Mouse (Mus musculus): ENCODE results near the gene Cfap97d2. TPM values are rescaled to one million over a fixed set of nuclear protein-coding genes. Genes with fewer than 3 reads are reported as not detected.

Gene Cfap97d2
- total and polyA plus RNA-seq, 3 experiments: 0.38 TPM; not detected in 2

DNA sequence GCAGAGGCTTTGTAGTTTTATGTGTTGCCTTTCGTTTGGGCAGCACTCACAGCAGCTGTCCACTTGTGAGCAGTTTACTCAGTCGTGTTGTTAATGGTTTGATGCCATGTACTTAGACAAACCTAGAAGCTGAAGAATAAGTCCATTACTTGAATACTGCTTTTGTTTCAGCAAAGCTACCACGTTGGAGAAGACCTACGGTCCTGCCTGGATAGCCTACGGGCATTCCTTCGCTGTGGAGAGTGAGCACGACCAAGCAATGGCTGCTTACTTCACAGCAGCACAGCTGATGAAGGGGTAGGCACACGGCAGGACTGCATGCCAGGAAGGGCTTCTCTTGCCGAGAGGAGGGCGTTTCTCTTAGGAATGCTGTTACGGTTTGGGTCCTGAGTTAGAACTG is 63.5 kb downstream of the Cfap97d2 start:
- H3K27me3 ChIP-seq (ENCODE audit: insufficient read depth, low read length): no peaks in the 10 kb centered on the region
- no peaks in the 10 kb centered on the region for H3K4me1 ChIP-seq (ENCODE audit: insufficient read depth, low read depth, low read length)
- DNase-seq (ENCODE audit: low spot score): no peak
- H3K36me3 ChIP-seq (replicated peaks): peaks cover 94% of the 10 kb centered on the region
- H3K4me3 ChIP-seq (ENCODE audit: low read depth, low read length): no peak overlapping the region
- no peak for TF ChIP-seq GATA2 (IDR thresholded peaks at IDR 0.05; ENCODE audit: borderline replicate concordance, low read depth, low read length)
- no peak for TF ChIP-seq TAL1 (conservative IDR thresholded peaks at IDR 0.05; ENCODE audit: low read depth, low read length)
- TF ChIP-seq CTCF (IDR thresholded peaks at IDR 0.05; ENCODE audit: low read depth, low read length): no peak
- H3K9me3 ChIP-seq (replicated peaks): no peaks in the 10 kb centered on the region
- ATAC-seq (ENCODE audit: extremely low read depth, insufficient number of reproducible peaks, low FRiP score, poor library complexity, severe bottlenecking): no peak

DNA sequence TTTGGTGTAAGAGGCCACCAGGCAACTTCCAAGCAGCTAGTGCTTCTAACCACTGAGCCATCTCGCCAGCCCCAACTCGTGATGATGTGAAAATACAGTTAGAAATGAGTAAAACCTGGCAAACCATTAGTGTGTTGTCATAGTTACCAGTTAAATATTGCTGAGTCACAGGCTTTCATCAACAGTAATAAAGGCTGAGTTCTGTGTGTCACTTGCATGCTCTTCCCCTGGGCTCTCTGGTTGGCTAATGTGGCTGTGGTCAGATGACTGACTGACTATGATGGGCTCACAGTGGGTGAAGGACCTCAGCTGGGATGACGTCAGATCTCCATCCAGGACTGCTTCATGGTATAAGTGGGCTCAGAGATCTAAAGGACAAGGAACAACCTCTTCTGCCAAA is 74.8 kb downstream of the Cfap97d2 start:
- H3K4me3 ChIP-seq (ENCODE audit: low read depth, low read length): no peak overlapping the region
- H3K4me1 ChIP-seq (ENCODE audit: insufficient read depth, low read depth, low read length): peaks cover 24% of the 10 kb centered on the region

DNA sequence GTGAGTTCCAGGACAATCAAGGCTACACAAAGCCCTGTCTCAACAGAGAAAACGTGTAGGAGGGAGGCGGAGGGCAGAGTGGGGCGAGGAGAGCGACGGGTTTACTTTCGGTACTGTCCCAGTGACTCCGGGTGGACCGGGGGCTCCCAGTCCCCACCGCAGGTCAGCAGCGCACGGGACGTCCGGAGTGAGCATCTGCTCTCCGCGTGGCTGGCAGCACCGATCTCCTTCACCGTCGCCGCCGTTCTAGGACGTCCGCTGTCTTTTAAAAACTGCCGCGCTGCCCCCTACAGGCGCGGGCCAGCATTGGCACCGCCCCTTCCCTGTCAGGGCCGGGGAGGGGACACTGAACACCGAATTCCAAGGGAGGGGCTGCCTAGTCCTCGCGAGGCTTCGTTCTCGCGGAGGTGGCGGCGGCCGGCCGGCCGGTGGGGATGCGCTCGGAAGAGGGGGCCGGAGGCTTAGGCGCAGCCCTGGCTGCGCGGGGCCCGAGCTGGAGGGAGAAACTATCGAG is 79.6 kb downstream of the Cfap97d2 start, which contains the start of gene Upf3a:
Upf3a (plus strand) TSS at position 366 of the 514 bp plus-strand sequence.
- DNase-seq (ENCODE audit: low spot score): peak; percentile 87
- peak; percentile 86 for ATAC-seq (ENCODE audit: extremely low read depth, insufficient number of reproducible peaks, low FRiP score, poor library complexity, severe bottlenecking)
- TF ChIP-seq CTCF (IDR thresholded peaks at IDR 0.05; ENCODE audit: low read depth, low read length): peak; percentile 42; the same call in 1 of the 2 replicates
- TF ChIP-seq POLR2AphosphoS5 (IDR thresholded peaks at IDR 0.05; ENCODE audit: insufficient replicate concordance, low read depth, low read length): 0 out of 2 replicates have a peak, but pooled peaks have one; percentile 47
- TF ChIP-seq TAL1 (conservative IDR thresholded peaks at IDR 0.05; ENCODE audit: low read depth, low read length): no peak

More for the DNA sequence above, 74.8 kb downstream of the Cfap97d2 start:
- Histone ChIP-seq H3K36me3 (replicated peaks) (peaks cover 68% of the 10 kb centered on the region), H3K27me3 (ENCODE audit: insufficient read depth, low read length) (no peaks in the 10 kb centered on the region), H3K9me3 (replicated peaks) (no peaks in the 10 kb centered on the region)
- TF ChIP-seq TAL1 (conservative IDR thresholded peaks at IDR 0.05; ENCODE audit: low read depth, low read length) (no peak), GATA2 (IDR thresholded peaks at IDR 0.05; ENCODE audit: borderline replicate concordance, low read depth, low read length) (no peak), GATA1 (IDR thresholded peaks at IDR 0.05; ENCODE audit: borderline replicate concordance, low read length) (no peak), POLR2AphosphoS5 (IDR thresholded peaks at IDR 0.05; ENCODE audit: insufficient replicate concordance, low read depth, low read length) (no peak), CTCF (IDR thresholded peaks at IDR 0.05; ENCODE audit: low read depth, low read length) (no peak)
- DNase-seq (ENCODE audit: low spot score) (no peak), ATAC-seq (ENCODE audit: extremely low read depth, insufficient number of reproducible peaks, low FRiP score, poor library complexity, severe bottlenecking) (peak; percentile 28)

DNA sequence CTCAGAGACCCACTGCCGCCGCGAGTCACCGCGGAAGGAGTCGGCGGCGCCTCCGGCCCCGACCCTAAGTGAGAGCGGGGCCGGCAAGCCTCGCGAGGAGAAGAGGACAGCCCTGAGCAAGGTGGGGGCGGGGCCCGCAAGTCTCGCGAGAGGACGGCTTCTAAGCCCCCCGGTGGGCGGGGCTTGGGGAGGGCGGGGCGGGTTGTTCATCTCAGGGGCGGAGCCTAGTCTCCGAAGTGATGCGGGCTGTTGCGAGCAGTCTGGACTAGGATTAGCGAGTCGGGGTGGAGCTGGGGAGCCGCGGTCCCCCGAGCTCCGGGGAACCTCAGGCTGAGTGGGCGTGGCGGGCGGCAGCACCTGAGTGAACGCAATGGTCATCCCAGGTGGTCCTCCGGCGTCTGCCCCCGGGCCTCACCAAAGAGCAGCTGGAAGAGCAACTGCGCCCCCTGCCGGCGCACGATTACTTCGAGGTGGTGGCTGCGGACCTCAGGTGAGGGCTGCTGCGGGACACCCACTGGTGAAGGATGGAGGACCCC is 80.1 kb downstream of the Cfap97d2 start:
- ATAC-seq (ENCODE audit: extremely low read depth, insufficient number of reproducible peaks, low FRiP score, poor library complexity, severe bottlenecking) (peak; percentile 46), DNase-seq (ENCODE audit: low spot score) (peak; percentile 98)
- peaks cover 46% of the 10 kb centered on the region for H3K36me3 ChIP-seq (replicated peaks)
- peak overlapping the region; percentile 86 for H3K4me3 ChIP-seq (ENCODE audit: low read depth, low read length)
- no peaks in the 10 kb centered on the region for H3K27me3 ChIP-seq (ENCODE audit: insufficient read depth, low read length)
- H3K4me1 ChIP-seq (ENCODE audit: insufficient read depth, low read depth, low read length): peaks cover 25% of the 10 kb centered on the region
- TF ChIP-seq CTCF (IDR thresholded peaks at IDR 0.05; ENCODE audit: low read depth, low read length) (peak; percentile 34; the same call in 1 of the 2 replicates), TAL1 (conservative IDR thresholded peaks at IDR 0.05; ENCODE audit: low read depth, low read length) (no peak), GATA2 (IDR thresholded peaks at IDR 0.05; ENCODE audit: borderline replicate concordance, low read depth, low read length) (no peak)
- no peaks in the 10 kb centered on the region for H3K9me3 ChIP-seq (replicated peaks)

More for the DNA sequence above, 79.6 kb downstream of the Cfap97d2 start, which contains the start of gene Upf3a:
- peak within 1 kb of the TSS; percentile 86 for H3K4me3 ChIP-seq (ENCODE audit: low read depth, low read length)
- H3K27me3 ChIP-seq (ENCODE audit: insufficient read depth, low read length): no peaks in the 10 kb centered on the region
- peaks cover 29% of the 10 kb centered on the region for H3K4me1 ChIP-seq (ENCODE audit: insufficient read depth, low read depth, low read length)
- H3K9me3 ChIP-seq (replicated peaks): no peaks in the 10 kb centered on the region
- peaks cover 50% of the 10 kb centered on the region for H3K36me3 ChIP-seq (replicated peaks)

DNA sequence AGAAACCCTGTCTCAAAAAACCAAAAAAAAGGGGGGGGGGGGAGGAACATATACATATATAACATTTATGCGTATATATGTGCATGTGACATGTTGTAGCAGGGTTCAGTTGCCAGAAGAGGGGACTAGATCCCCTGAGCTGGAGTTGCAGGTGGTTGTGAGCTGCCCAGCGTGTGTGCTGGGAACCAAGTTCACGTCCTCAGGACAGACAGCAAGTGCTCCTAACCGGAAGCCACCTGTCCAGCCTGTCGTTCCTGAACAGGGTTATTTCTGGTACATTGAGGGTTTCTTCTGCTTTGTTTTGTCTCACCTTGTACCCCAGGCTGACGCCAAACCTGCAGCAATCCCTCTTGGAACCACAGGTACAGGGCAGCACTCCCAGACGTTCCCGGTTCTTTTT is 83.9 kb downstream of the Cfap97d2 start:
- no peaks in the 10 kb centered on the region for H3K9me3 ChIP-seq (replicated peaks)
- DNase-seq (ENCODE audit: low spot score) (no peak), ATAC-seq (ENCODE audit: extremely low read depth, insufficient number of reproducible peaks, low FRiP score, poor library complexity, severe bottlenecking) (no peak)
- no peak for TF ChIP-seq GATA2 (IDR thresholded peaks at IDR 0.05; ENCODE audit: borderline replicate concordance, low read depth, low read length)
- H3K4me3 ChIP-seq (ENCODE audit: low read depth, low read length): no peak overlapping the region
- H3K27me3 ChIP-seq (ENCODE audit: insufficient read depth, low read length): no peaks in the 10 kb centered on the region
- peaks cover 10% of the 10 kb centered on the region for H3K4me1 ChIP-seq (ENCODE audit: insufficient read depth, low read depth, low read length)
- peaks cover 54% of the 10 kb centered on the region for H3K36me3 ChIP-seq (replicated peaks)

Other genes with a start within 250 kb of the Cfap97d2 start
- gene Gas6, start 211.4 kb upstream of the Cfap97d2 start, total RNA-seq (2014; fragmentation: Nextera tagmentation): not detected in 2 replicates
- not detected in 2 replicates for gene Gas6, start 211.4 kb upstream of the Cfap97d2 start, total RNA-seq (2017)
- not detected in 2 replicates for gene Gas6, start 211.4 kb upstream of the Cfap97d2 start, polyA plus RNA-seq (2012)
- not detected in 2 replicates for gene 1700029H14Rik, start 143.4 kb upstream of the Cfap97d2 start, total RNA-seq (2014; fragmentation: Nextera tagmentation)
- gene 1700029H14Rik, start 143.4 kb upstream of the Cfap97d2 start, total RNA-seq (2017): 0.05 TPM in 1 of 2 replicates, not detected in the other
- not detected in 2 replicates for gene 1700029H14Rik, start 143.4 kb upstream of the Cfap97d2 start, polyA plus RNA-seq (2012)
- gene Rasa3, start 28.3 kb upstream of the Cfap97d2 start, total RNA-seq (2014; fragmentation: Nextera tagmentation): not detected in 2 replicates
- gene Rasa3, start 28.3 kb upstream of the Cfap97d2 start, total RNA-seq (2017): 0.11 and 0.12 TPM in 2 replicates
- gene Rasa3, start 28.3 kb upstream of the Cfap97d2 start, polyA plus RNA-seq (2012): 0.02 TPM in 2 replicates
- 68.5 and 75.9 TPM in 2 replicates for gene Cdc16, start 51.8 kb downstream of the Cfap97d2 start, total RNA-seq (2014; fragmentation: Nextera tagmentation)
- gene Cdc16, start 51.8 kb downstream of the Cfap97d2 start, total RNA-seq (2017): 64.5 and 81.1 TPM in 2 replicates
- 19.0 and 25.1 TPM in 2 replicates for gene Cdc16, start 51.8 kb downstream of the Cfap97d2 start, polyA plus RNA-seq (2012)
- 13.3 and 18.0 TPM in 2 replicates for gene Upf3a, start 79.7 kb downstream of the Cfap97d2 start, total RNA-seq (2014; fragmentation: Nextera tagmentation)
- 21.3 and 21.5 TPM in 2 replicates for gene Upf3a, start 79.7 kb downstream of the Cfap97d2 start, total RNA-seq (2017)
- 31.4 and 34.9 TPM in 2 replicates for gene Upf3a, start 79.7 kb downstream of the Cfap97d2 start, polyA plus RNA-seq (2012)
- gene AF366264, start 132.5 kb downstream of the Cfap97d2 start, total RNA-seq (2014; fragmentation: Nextera tagmentation): not detected in 2 replicates
- gene AF366264, start 132.5 kb downstream of the Cfap97d2 start, total RNA-seq (2017): 0.06 and 0.22 TPM in 2 replicates
- gene AF366264, start 132.5 kb downstream of the Cfap97d2 start, polyA plus RNA-seq (2012): not detected in 2 replicates
- 42.7 and 45.5 TPM in 2 replicates for gene Champ1, start 163.8 kb downstream of the Cfap97d2 start, total RNA-seq (2014; fragmentation: Nextera tagmentation)
- 36.0 and 40.2 TPM in 2 replicates for gene Champ1, start 163.8 kb downstream of the Cfap97d2 start, total RNA-seq (2017)
- gene Champ1, start 163.8 kb downstream of the Cfap97d2 start, polyA plus RNA-seq (2012): 17.1 and 24.7 TPM in 2 replicates
- 6.5 and 10.2 TPM in 2 replicates for gene Coprs, start 184.4 kb downstream of the Cfap97d2 start, total RNA-seq (2014; fragmentation: Nextera tagmentation)
- 29.0 and 30.0 TPM in 2 replicates for gene Coprs, start 184.4 kb downstream of the Cfap97d2 start, total RNA-seq (2017)
- 5.3 and 5.6 TPM in 2 replicates for gene Coprs, start 184.4 kb downstream of the Cfap97d2 start, polyA plus RNA-seq (2012)

Data from G1E (cell line).